Mouse (Mus musculus): ENCODE results near the gene Pax2. TPM values are rescaled to one million over a fixed set of nuclear protein-coding genes. Genes with fewer than 3 reads are reported as not detected.

Gene Pax2
- polyA plus RNA-seq, 1 experiment from 2014 or later, result 8.0 TPM

DNA sequence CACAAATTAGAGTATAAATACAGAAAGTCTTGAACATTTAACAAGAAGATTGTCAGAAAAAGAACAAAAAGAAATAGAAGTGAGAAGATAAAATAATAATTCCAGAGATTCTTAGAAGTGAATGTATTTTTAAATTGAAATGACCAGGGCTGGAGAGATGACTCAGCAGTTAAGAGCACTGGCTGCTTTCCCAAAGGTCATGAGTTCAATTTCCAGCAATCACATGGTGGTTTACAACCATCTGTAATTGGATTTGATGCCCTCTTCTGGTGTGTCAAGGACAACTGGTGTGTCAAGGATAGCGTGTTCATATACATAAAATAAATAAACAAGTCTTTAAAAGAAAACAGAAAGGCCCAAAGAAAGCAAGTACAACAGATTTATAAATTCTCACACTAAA lies 102.8 kb downstream of the Pax2 start:
- Histone ChIP-seq H3K9me3 (ENCODE audit: control insufficient read depth, low read length) (no peaks in the 10 kb centered on the region), H3K27me3 (ENCODE audit: control insufficient read depth, insufficient read depth, low read length) (no peaks in the 10 kb centered on the region), H3K4me3 (ENCODE audit: low read depth, low read length) (no peak overlapping the region), H3K27ac (ENCODE audit: low read depth, low read length) (no peak overlapping the region), H3K36me3 (ENCODE audit: control insufficient read depth, insufficient read depth, low read length) (no peaks in the 10 kb centered on the region), H3K9ac (ENCODE audit: low read length) (no peak overlapping the region), H3K4me1 (ENCODE audit: control insufficient read depth, insufficient read depth, low read length) (no peaks in the 10 kb centered on the region), H3K4me2 (ENCODE audit: low read depth) (no peak overlapping the region)
- no peak for ATAC-seq (ENCODE audit: insufficient read depth, low FRiP score, low TSS enrichment)
- 87% methylated on average over 1 of the region's 1 CpGs for WGBS
- DNase-seq (ENCODE audit: low spot score), result no peak

DNA sequence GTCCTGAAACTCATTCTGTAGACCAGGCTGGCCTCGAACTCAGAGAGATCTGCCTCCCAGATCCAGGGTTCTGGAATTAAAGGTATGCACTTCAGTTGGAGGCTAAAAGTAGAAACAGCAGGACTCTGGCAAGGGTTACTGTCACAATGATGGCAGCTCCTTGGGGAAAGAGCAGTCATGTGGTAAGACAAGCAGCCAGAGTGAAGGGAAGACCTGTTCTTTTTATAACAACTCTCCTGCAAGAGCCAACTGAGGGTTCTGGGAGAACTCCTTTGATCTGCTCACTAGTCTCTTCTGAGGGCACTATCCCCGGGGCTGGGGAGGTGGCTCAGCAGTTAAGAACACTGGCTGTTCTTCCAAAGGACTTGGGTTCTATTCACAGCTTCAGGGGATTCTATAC lies 112.9 kb downstream of the Pax2 start:
- H3K9ac ChIP-seq (ENCODE audit: low read length), result no peak overlapping the region
- no peak overlapping the region for H3K4me3 ChIP-seq (ENCODE audit: low read depth, low read length)
- H3K27ac ChIP-seq (ENCODE audit: low read depth, low read length), result no peak overlapping the region
- ATAC-seq (ENCODE audit: insufficient read depth, low FRiP score, low TSS enrichment), result no peak
- WGBS, result 54% methylated on average over 2 of the region's 2 CpGs
- DNase-seq (ENCODE audit: low spot score), result no peak
- H3K4me1 ChIP-seq (ENCODE audit: control insufficient read depth, insufficient read depth, low read length), result no peaks in the 10 kb centered on the region
- H3K27me3 ChIP-seq (ENCODE audit: control insufficient read depth, insufficient read depth, low read length), result no peaks in the 10 kb centered on the region
- no peak overlapping the region for H3K4me2 ChIP-seq (ENCODE audit: low read depth)
- H3K9me3 ChIP-seq (ENCODE audit: control insufficient read depth, low read length), result no peaks in the 10 kb centered on the region
- no peaks in the 10 kb centered on the region for H3K36me3 ChIP-seq (ENCODE audit: control insufficient read depth, insufficient read depth, low read length)

DNA sequence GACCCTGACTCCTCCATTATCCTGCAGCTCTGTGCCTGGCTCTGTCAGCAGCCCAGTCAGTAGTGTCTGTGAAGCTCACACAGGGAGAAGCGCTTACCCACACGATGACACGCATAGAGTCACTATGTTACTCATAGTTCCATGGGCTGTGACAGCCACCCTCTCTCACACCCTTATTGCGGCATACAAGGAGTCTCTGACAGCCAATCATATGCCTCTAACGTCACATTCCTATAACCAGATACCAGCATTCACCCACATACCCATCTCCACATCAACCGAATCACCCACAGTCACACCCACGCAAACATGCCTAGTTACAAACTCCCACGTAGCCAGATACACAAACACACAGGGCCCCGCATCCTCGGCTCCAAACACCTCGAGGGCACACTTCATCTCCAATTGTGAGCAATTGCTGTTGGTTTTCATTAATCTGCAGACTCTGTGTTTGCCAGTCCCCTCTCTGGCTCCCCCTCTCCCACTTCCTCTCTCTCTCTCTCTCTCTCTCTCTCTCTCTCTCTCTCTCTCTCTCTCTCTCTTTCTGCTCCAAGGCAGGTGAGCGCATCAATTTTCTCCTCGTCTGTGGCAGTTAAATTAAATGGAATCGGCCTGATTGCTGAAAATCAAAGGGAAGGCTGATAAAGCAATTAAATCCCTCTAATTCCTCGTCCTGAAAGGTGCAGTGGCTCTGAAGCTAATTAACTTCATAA lies 118.5 kb downstream of the Pax2 start:
- DNase-seq (ENCODE audit: low spot score), result no peak
- Histone ChIP-seq H3K9me3 (ENCODE audit: control insufficient read depth, low read length) (no peaks in the 10 kb centered on the region), H3K4me1 (ENCODE audit: control insufficient read depth, insufficient read depth, low read length) (no peaks in the 10 kb centered on the region), H3K9ac (ENCODE audit: low read length) (no peak overlapping the region), H3K4me3 (ENCODE audit: low read depth, low read length) (no peak overlapping the region), H3K36me3 (ENCODE audit: control insufficient read depth, insufficient read depth, low read length) (no peaks in the 10 kb centered on the region), H3K27ac (ENCODE audit: low read depth, low read length) (no peak overlapping the region), H3K27me3 (ENCODE audit: control insufficient read depth, insufficient read depth, low read length) (no peaks in the 10 kb centered on the region), H3K4me2 (ENCODE audit: low read depth) (no peak overlapping the region)
- 66% methylated on average over 15 of the region's 15 CpGs for WGBS
- ATAC-seq (ENCODE audit: insufficient read depth, low FRiP score, low TSS enrichment), result no peak

DNA sequence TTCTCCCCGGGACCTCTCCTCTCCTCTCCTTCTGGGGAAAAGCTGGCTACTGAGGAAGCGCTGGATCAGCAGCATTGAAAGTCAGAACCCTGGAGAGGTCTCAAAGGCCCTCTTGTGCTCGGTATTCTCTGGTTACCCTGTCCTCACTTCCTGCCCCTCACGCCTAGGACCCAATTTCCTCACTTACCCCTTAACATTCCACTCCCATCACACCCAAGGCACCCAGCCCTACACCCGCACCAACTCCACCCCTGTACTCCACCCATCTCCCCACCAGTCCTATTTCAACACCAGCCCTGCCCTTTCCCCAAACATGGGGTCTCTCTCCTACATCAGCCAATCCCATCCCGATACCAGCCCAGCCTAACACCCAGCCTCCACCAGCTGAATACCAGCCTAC lies 119.1 kb downstream of the Pax2 start:
- Histone ChIP-seq H3K9ac (ENCODE audit: low read length) (no peak overlapping the region), H3K4me1 (ENCODE audit: control insufficient read depth, insufficient read depth, low read length) (no peaks in the 10 kb centered on the region), H3K27me3 (ENCODE audit: control insufficient read depth, insufficient read depth, low read length) (no peaks in the 10 kb centered on the region), H3K27ac (ENCODE audit: low read depth, low read length) (no peak overlapping the region), H3K9me3 (ENCODE audit: control insufficient read depth, low read length) (no peaks in the 10 kb centered on the region), H3K4me3 (ENCODE audit: low read depth, low read length) (no peak overlapping the region), H3K36me3 (ENCODE audit: control insufficient read depth, insufficient read depth, low read length) (no peaks in the 10 kb centered on the region), H3K4me2 (ENCODE audit: low read depth) (no peak overlapping the region)
- no peak for DNase-seq (ENCODE audit: low spot score)
- no peak for ATAC-seq (ENCODE audit: insufficient read depth, low FRiP score, low TSS enrichment)
- WGBS, result 31% methylated on average over 6 of the region's 6 CpGs

DNA sequence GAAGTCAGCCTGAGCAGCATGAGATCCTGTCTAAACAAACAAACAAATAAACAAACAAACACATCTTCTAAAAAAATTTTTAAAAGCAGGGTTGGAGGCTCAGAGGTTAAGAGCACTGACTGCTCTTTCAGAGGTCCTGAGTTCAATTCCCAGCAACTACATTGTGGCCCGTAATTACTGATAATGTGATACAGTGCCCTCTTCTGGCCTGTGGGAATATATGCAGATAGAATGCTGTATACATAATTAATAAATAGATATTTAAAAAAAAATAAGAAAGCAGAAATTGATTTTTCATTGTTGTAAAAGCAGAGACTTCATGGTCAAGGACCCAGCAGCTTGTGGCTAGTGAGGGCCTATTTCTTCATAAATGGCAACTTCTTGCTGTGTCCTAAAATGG lies 119.9 kb downstream of the Pax2 start:
- Histone ChIP-seq H3K4me2 (ENCODE audit: low read depth) (no peak overlapping the region), H3K4me3 (ENCODE audit: low read depth, low read length) (no peak overlapping the region), H3K27me3 (ENCODE audit: control insufficient read depth, insufficient read depth, low read length) (no peaks in the 10 kb centered on the region), H3K9me3 (ENCODE audit: control insufficient read depth, low read length) (no peaks in the 10 kb centered on the region), H3K36me3 (ENCODE audit: control insufficient read depth, insufficient read depth, low read length) (no peaks in the 10 kb centered on the region), H3K9ac (ENCODE audit: low read length) (no peak overlapping the region), H3K4me1 (ENCODE audit: control insufficient read depth, insufficient read depth, low read length) (no peaks in the 10 kb centered on the region), H3K27ac (ENCODE audit: low read depth, low read length) (no peak overlapping the region)
- WGBS, result 95% methylated on average over 1 of the region's 1 CpGs
- DNase-seq (ENCODE audit: low spot score) (no peak), ATAC-seq (ENCODE audit: insufficient read depth, low FRiP score, low TSS enrichment) (no peak)

DNA sequence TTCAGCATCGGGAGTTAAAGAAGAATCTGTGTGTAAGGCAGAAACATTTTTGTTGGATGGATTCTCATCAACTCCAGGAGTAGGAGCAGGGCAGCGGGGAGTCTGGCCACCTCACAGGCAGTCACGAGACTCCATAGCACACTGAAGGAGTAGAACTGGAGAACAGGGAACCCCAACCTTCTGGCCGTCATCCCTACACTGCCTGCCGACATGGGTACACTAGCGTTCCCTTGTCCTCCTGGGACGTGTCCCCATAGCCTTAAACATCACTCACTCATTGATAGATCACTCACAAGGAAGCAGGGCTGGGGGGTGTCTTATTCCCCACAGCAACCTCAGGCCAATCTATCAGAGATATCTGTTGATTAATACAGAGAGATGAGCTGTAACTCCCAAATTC lies 120.7 kb downstream of the Pax2 start:
- WGBS, result 80% methylated on average over 7 of the region's 7 CpGs
- Histone ChIP-seq H3K27ac (ENCODE audit: low read depth, low read length) (no peak overlapping the region), H3K9me3 (ENCODE audit: control insufficient read depth, low read length) (no peaks in the 10 kb centered on the region), H3K9ac (ENCODE audit: low read length) (no peak overlapping the region), H3K4me2 (ENCODE audit: low read depth) (no peak overlapping the region), H3K4me3 (ENCODE audit: low read depth, low read length) (no peak overlapping the region), H3K36me3 (ENCODE audit: control insufficient read depth, insufficient read depth, low read length) (no peaks in the 10 kb centered on the region), H3K27me3 (ENCODE audit: control insufficient read depth, insufficient read depth, low read length) (0 out of 2 replicates have a peak, but pooled peaks cover 6% of the 10 kb centered on the region), H3K4me1 (ENCODE audit: control insufficient read depth, insufficient read depth, low read length) (no peaks in the 10 kb centered on the region)
- DNase-seq (ENCODE audit: low spot score) (no peak), ATAC-seq (ENCODE audit: insufficient read depth, low FRiP score, low TSS enrichment) (no peak)

DNA sequence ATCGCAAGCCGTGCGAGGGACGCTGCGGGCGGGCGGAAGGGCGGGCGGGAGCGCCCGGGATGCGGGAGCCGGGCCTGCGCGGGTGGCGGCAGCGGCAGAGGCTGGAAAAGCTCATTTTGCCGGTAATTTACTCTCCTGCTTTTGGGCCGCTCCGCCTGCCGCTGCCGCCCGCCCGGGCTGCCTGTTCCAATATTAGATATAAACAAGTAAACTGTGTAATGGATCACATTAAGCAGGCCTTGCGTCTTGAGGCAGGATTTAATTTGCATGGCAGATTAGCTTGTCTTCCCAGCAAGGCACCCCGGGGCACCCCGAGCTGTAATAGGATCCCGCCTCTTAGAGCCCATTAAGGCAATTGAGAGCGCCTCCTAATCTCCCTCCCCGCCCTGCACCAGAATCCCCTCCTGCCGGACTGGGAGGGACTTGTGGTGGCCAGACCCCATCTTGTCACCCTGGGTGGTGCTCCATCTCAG lies 126.7 kb downstream of the Pax2 start:
- Histone ChIP-seq H3K36me3 (ENCODE audit: control insufficient read depth, insufficient read depth, low read length) (no peaks in the 10 kb centered on the region), H3K9ac (ENCODE audit: low read length) (peak overlapping the region; percentile 55), H3K27ac (ENCODE audit: low read depth, low read length) (no peak overlapping the region; the same call in 1 of the 2 replicates), H3K27me3 (ENCODE audit: control insufficient read depth, insufficient read depth, low read length) (peaks cover 9% of the 10 kb centered on the region; the same call in 1 of the 2 replicates), H3K4me1 (ENCODE audit: control insufficient read depth, insufficient read depth, low read length) (peaks cover 9% of the 10 kb centered on the region), H3K4me3 (ENCODE audit: low read depth, low read length) (peak overlapping the region; percentile 24), H3K4me2 (ENCODE audit: low read depth) (peak overlapping the region; percentile 63), H3K9me3 (ENCODE audit: control insufficient read depth, low read length) (no peaks in the 10 kb centered on the region)
- peak; percentile 58 for DNase-seq (ENCODE audit: low spot score)
- 1% methylated on average over 31 of the region's 31 CpGs for WGBS
- no peak for ATAC-seq (ENCODE audit: insufficient read depth, low FRiP score, low TSS enrichment)

DNA sequence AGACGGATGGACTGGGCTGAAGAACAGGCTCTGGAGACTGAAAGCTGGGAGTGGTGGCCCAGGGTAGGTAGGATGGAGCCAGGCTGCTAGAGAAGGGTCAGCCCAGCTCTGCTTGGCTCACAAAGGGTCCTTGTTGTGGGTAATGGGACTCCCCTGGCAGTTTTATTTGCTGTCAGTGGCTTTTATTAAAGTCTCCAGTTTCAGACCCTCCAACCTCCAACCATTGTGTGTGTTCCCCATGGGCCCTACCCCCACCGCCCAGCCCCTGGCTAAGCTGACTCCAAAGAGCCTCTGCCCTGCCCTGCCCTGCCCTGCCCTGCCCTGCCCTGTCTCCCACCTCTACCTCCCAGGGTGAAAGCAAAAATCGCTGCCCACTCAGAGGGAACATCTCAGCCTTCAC lies 128.5 kb downstream of the Pax2 start:
- WGBS, result 34% methylated on average over 3 of the region's 3 CpGs
- Histone ChIP-seq H3K4me2 (ENCODE audit: low read depth) (no peak overlapping the region), H3K27me3 (ENCODE audit: control insufficient read depth, insufficient read depth, low read length) (peaks cover 9% of the 10 kb centered on the region; the same call in 1 of the 2 replicates), H3K9ac (ENCODE audit: low read length) (no peak overlapping the region), H3K4me1 (ENCODE audit: control insufficient read depth, insufficient read depth, low read length) (peaks cover 9% of the 10 kb centered on the region), H3K36me3 (ENCODE audit: control insufficient read depth, insufficient read depth, low read length) (no peaks in the 10 kb centered on the region), H3K27ac (ENCODE audit: low read depth, low read length) (no peak overlapping the region), H3K4me3 (ENCODE audit: low read depth, low read length) (no peak overlapping the region), H3K9me3 (ENCODE audit: control insufficient read depth, low read length) (no peaks in the 10 kb centered on the region)
- ATAC-seq (ENCODE audit: insufficient read depth, low FRiP score, low TSS enrichment), result no peak
- no peak for DNase-seq (ENCODE audit: low spot score)

DNA sequence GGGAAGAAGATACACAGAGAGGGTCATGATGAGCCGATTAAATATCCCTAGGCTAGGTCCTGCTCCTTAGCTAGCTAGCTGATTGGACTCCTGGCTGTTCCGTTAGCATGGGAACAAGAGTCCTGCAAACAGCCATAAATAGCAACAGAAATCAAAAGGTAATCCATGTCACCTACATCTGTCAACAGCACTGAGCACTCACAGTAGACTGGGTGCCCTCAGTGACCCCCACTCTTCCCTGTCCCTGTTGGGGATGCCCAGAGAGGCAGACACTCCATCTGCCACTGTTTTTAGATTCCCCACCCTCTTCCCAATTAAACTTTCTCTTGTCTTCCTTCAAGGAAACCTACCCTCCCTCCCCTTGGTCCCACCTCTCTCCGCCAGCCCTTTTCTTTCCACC lies 130.6 kb downstream of the Pax2 start:
- 24% methylated on average over 3 of the region's 3 CpGs for WGBS
- ATAC-seq (ENCODE audit: insufficient read depth, low FRiP score, low TSS enrichment) (no peak), DNase-seq (ENCODE audit: low spot score) (no peak)
- H3K27ac ChIP-seq (ENCODE audit: low read depth, low read length), result no peak overlapping the region
- H3K9ac ChIP-seq (ENCODE audit: low read length), result no peak overlapping the region
- H3K4me1 ChIP-seq (ENCODE audit: control insufficient read depth, insufficient read depth, low read length), result peaks cover 9% of the 10 kb centered on the region
- H3K36me3 ChIP-seq (ENCODE audit: control insufficient read depth, insufficient read depth, low read length), result no peaks in the 10 kb centered on the region
- no peaks in the 10 kb centered on the region for H3K9me3 ChIP-seq (ENCODE audit: control insufficient read depth, low read length)
- H3K27me3 ChIP-seq (ENCODE audit: control insufficient read depth, insufficient read depth, low read length), result peaks cover 4% of the 10 kb centered on the region; the same call in 1 of the 2 replicates
- no peak overlapping the region for H3K4me2 ChIP-seq (ENCODE audit: low read depth)
- H3K4me3 ChIP-seq (ENCODE audit: low read depth, low read length), result no peak overlapping the region
